Mouse (Mus musculus): ENCODE measurements at regions not wholly inside any gene's neighbourhood (a gene's known extent, or its start where the extent isn't known, plus 50 kb on each side); places are given as distances from the start of the nearest gene placed in this dataset.
"Not testable (repeated sequence)": the region's sequence is repeated elsewhere in the genome, so short reads cannot be mapped to it uniquely, and the experiment has no call there.

GRCm38 (mm10) chr7:64027100-64027499 lies 88.4 kb upstream of the Klf13 start:
- H3K36me3 ChIP-seq (ENCODE audit: control insufficient read depth, insufficient read depth, low read length), result no peaks in the 10 kb centered on the region
- H3K4me2 ChIP-seq, result no peak overlapping the region
- peak; percentile 22; the same call in 1 of the 2 replicates for ATAC-seq (ENCODE audit: low FRiP score)
- DNase-seq (ENCODE audit: low spot score, missing footprints), result no peak
- no peaks in the 10 kb centered on the region for H3K9me3 ChIP-seq (ENCODE audit: control insufficient read depth, low read length)
- no peak overlapping the region for H3K27ac ChIP-seq (ENCODE audit: low read depth, low read length)
- H3K4me3 ChIP-seq (ENCODE audit: low read depth, low read length), result no peak overlapping the region
- WGBS, result 85% methylated on average over 7 of the region's 7 CpGs
- no peaks in the 10 kb centered on the region for H3K4me1 ChIP-seq (ENCODE audit: control insufficient read depth, insufficient read depth, low read length)
- no peaks in the 10 kb centered on the region for H3K27me3 ChIP-seq (ENCODE audit: control insufficient read depth, insufficient read depth, low read length)
- no peak overlapping the region for H3K9ac ChIP-seq (ENCODE audit: low read length)

- H3K36me3 ChIP-seq (ENCODE audit: control insufficient read depth, insufficient read depth, low read length), result no peaks in the 10 kb centered on the region
- WGBS, result 89% methylated on average over 2 of the region's 2 CpGs
- no peak overlapping the region for H3K9ac ChIP-seq (ENCODE audit: low read length)
- H3K4me3 ChIP-seq (ENCODE audit: low read depth, low read length), result no peak overlapping the region
- no peaks in the 10 kb centered on the region for H3K27me3 ChIP-seq (ENCODE audit: control insufficient read depth, insufficient read depth, low read length)
- DNase-seq (ENCODE audit: low spot score, missing footprints) (no peak), ATAC-seq (ENCODE audit: low FRiP score) (no peak)
- H3K4me2 ChIP-seq, result no peak overlapping the region
- no peak overlapping the region for H3K27ac ChIP-seq (ENCODE audit: low read depth, low read length)
- H3K4me1 ChIP-seq (ENCODE audit: control insufficient read depth, insufficient read depth, low read length), result no peaks in the 10 kb centered on the region
- no peaks in the 10 kb centered on the region for H3K9me3 ChIP-seq (ENCODE audit: control insufficient read depth, low read length)
Measured at GRCm38 (mm10) chr7:64025155-64025554, 86.4 kb upstream of the Klf13 start.

GRCm38 (mm10) chr7:64024253-64024652 lies 85.5 kb upstream of the Klf13 start:
- DNase-seq (ENCODE audit: low spot score, missing footprints) (no peak), ATAC-seq (ENCODE audit: low FRiP score) (no peak)
- 76% methylated on average over 4 of the region's 4 CpGs for WGBS
- H3K36me3 ChIP-seq (ENCODE audit: control insufficient read depth, insufficient read depth, low read length), result no peaks in the 10 kb centered on the region
- H3K27me3 ChIP-seq (ENCODE audit: control insufficient read depth, insufficient read depth, low read length), result no peaks in the 10 kb centered on the region
- H3K4me3 ChIP-seq (ENCODE audit: low read depth, low read length), result no peak overlapping the region
- no peaks in the 10 kb centered on the region for H3K9me3 ChIP-seq (ENCODE audit: control insufficient read depth, low read length)
- H3K27ac ChIP-seq (ENCODE audit: low read depth, low read length), result no peak overlapping the region
- H3K4me2 ChIP-seq, result no peak overlapping the region
- no peaks in the 10 kb centered on the region for H3K4me1 ChIP-seq (ENCODE audit: control insufficient read depth, insufficient read depth, low read length)
- H3K9ac ChIP-seq (ENCODE audit: low read length), result no peak overlapping the region

GRCm38 (mm10) chr7:64022711-64023468 lies 84.2 kb upstream of the Klf13 start:
- no peaks in the 10 kb centered on the region for H3K9me3 ChIP-seq (ENCODE audit: control insufficient read depth, low read length)
- DNase-seq (ENCODE audit: low spot score, missing footprints), result peak; percentile 45
- no peak overlapping the region for H3K4me3 ChIP-seq (ENCODE audit: low read depth, low read length)
- no peaks in the 10 kb centered on the region for H3K27me3 ChIP-seq (ENCODE audit: control insufficient read depth, insufficient read depth, low read length)
- no peak for ATAC-seq (ENCODE audit: low FRiP score)
- H3K4me1 ChIP-seq (ENCODE audit: control insufficient read depth, insufficient read depth, low read length), result no peaks in the 10 kb centered on the region
- H3K9ac ChIP-seq (ENCODE audit: low read length), result no peak overlapping the region
- H3K36me3 ChIP-seq (ENCODE audit: control insufficient read depth, insufficient read depth, low read length), result no peaks in the 10 kb centered on the region
- WGBS, result 69% methylated on average over 7 of the region's 7 CpGs
- no peak overlapping the region for H3K4me2 ChIP-seq
- H3K27ac ChIP-seq (ENCODE audit: low read depth, low read length), result no peak overlapping the region

GRCm38 (mm10) chr7:64021241-64022108 lies 82.8 kb upstream of the Klf13 start:
- H3K4me1 ChIP-seq (ENCODE audit: control insufficient read depth, insufficient read depth, low read length), result no peaks in the 10 kb centered on the region
- no peak overlapping the region for H3K4me3 ChIP-seq (ENCODE audit: low read depth, low read length)
- peak; percentile 35; the same call in 1 of the 2 replicates for ATAC-seq (ENCODE audit: low FRiP score)
- no peak overlapping the region for H3K4me2 ChIP-seq
- DNase-seq (ENCODE audit: low spot score, missing footprints), result peak; percentile 59
- H3K27ac ChIP-seq (ENCODE audit: low read depth, low read length), result no peak overlapping the region
- H3K9me3 ChIP-seq (ENCODE audit: control insufficient read depth, low read length), result no peaks in the 10 kb centered on the region
- H3K36me3 ChIP-seq (ENCODE audit: control insufficient read depth, insufficient read depth, low read length), result no peaks in the 10 kb centered on the region
- H3K27me3 ChIP-seq (ENCODE audit: control insufficient read depth, insufficient read depth, low read length), result no peaks in the 10 kb centered on the region
- no peak overlapping the region for H3K9ac ChIP-seq (ENCODE audit: low read length)
- 76% methylated on average over 9 of the region's 9 CpGs for WGBS

GRCm38 (mm10) chr7:64018107-64018506 lies 79.4 kb upstream of the Klf13 start:
- H3K27ac ChIP-seq (ENCODE audit: low read depth, low read length), result no peak overlapping the region
- ATAC-seq (ENCODE audit: low FRiP score) (no peak), DNase-seq (ENCODE audit: low spot score, missing footprints) (no peak)
- H3K4me1 ChIP-seq (ENCODE audit: control insufficient read depth, insufficient read depth, low read length), result no peaks in the 10 kb centered on the region
- 51% methylated on average over 3 of the region's 3 CpGs for WGBS
- no peak overlapping the region for H3K9ac ChIP-seq (ENCODE audit: low read length)
- no peak overlapping the region for H3K4me3 ChIP-seq (ENCODE audit: low read depth, low read length)
- H3K9me3 ChIP-seq (ENCODE audit: control insufficient read depth, low read length), result no peaks in the 10 kb centered on the region
- H3K4me2 ChIP-seq, result no peak overlapping the region
- H3K27me3 ChIP-seq (ENCODE audit: control insufficient read depth, insufficient read depth, low read length), result no peaks in the 10 kb centered on the region
- no peaks in the 10 kb centered on the region for H3K36me3 ChIP-seq (ENCODE audit: control insufficient read depth, insufficient read depth, low read length)

GRCm38 (mm10) chr7:64016874-64017273 lies 78.2 kb upstream of the Klf13 start:
- Histone ChIP-seq H3K27ac (ENCODE audit: low read depth, low read length) (no peak overlapping the region), H3K4me3 (ENCODE audit: low read depth, low read length) (no peak overlapping the region), H3K4me2 (no peak overlapping the region), H3K4me1 (ENCODE audit: control insufficient read depth, insufficient read depth, low read length) (no peaks in the 10 kb centered on the region), H3K36me3 (ENCODE audit: control insufficient read depth, insufficient read depth, low read length) (no peaks in the 10 kb centered on the region), H3K9ac (ENCODE audit: low read length) (no peak overlapping the region), H3K27me3 (ENCODE audit: control insufficient read depth, insufficient read depth, low read length) (no peaks in the 10 kb centered on the region), H3K9me3 (ENCODE audit: control insufficient read depth, low read length) (no peaks in the 10 kb centered on the region)
- DNase-seq (ENCODE audit: low spot score, missing footprints) (no peak), ATAC-seq (ENCODE audit: low FRiP score) (no peak)
- WGBS, result 82% methylated on average over 3 of the region's 3 CpGs

GRCm38 (mm10) chr7:64015136-64015535 lies 76.4 kb upstream of the Klf13 start:
- not testable (repeated sequence) for H3K27ac ChIP-seq (ENCODE audit: low read depth, low read length); ATAC-seq (ENCODE audit: low FRiP score); H3K9me3 ChIP-seq (ENCODE audit: control insufficient read depth, low read length); H3K36me3 ChIP-seq (ENCODE audit: control insufficient read depth, insufficient read depth, low read length); H3K27me3 ChIP-seq (ENCODE audit: control insufficient read depth, insufficient read depth, low read length); H3K9ac ChIP-seq (ENCODE audit: low read length); H3K4me1 ChIP-seq (ENCODE audit: control insufficient read depth, insufficient read depth, low read length); H3K4me3 ChIP-seq (ENCODE audit: low read depth, low read length); H3K4me2 ChIP-seq; DNase-seq (ENCODE audit: low spot score, missing footprints)
- WGBS, result 92% methylated on average over 2 of the region's 2 CpGs

- WGBS, result 86% methylated on average over 7 of the region's 7 CpGs
Measured at GRCm38 (mm10) chr7:64014227-64014626, 75.5 kb upstream of the Klf13 start.

More at GRCm38 (mm10) chr7:64014227-64014626, 75.5 kb upstream of the Klf13 start:
- no peaks in the 10 kb centered on the region for H3K36me3 ChIP-seq (ENCODE audit: control insufficient read depth, insufficient read depth, low read length)
- no peak overlapping the region for H3K9ac ChIP-seq (ENCODE audit: low read length)
- H3K27ac ChIP-seq (ENCODE audit: low read depth, low read length), result no peak overlapping the region
- H3K27me3 ChIP-seq (ENCODE audit: control insufficient read depth, insufficient read depth, low read length), result no peaks in the 10 kb centered on the region
- H3K4me3 ChIP-seq (ENCODE audit: low read depth, low read length), result no peak overlapping the region
- no peak overlapping the region for H3K4me2 ChIP-seq
- H3K4me1 ChIP-seq (ENCODE audit: control insufficient read depth, insufficient read depth, low read length), result no peaks in the 10 kb centered on the region
- DNase-seq (ENCODE audit: low spot score, missing footprints) (no peak), ATAC-seq (ENCODE audit: low FRiP score) (no peak)
- no peaks in the 10 kb centered on the region for H3K9me3 ChIP-seq (ENCODE audit: control insufficient read depth, low read length)
